Mouse (Mus musculus) olfactory bulb, adult 2 months (tissue): ENCODE measurements around the gene C2cd4a. TPM values are rescaled to one million over a fixed set of nuclear protein-coding genes. Genes with fewer than 3 reads are reported as not detected.

ENCODE experiments used
- H3K27ac ChIP-seq: fragments of 200-500 bp; 2 replicates; pipeline ENCODE4 v1.5.1; 2012; ENCODE audit warnings: low read depth, low read length; ENCODE audit not compliant: insufficient read depth
- H3K4me1 ChIP-seq: fragments of 200-500 bp; 2 replicates; pipeline ENCODE4 v1.6.1; 2012; ENCODE audit warnings: low read length; ENCODE audit not compliant: control insufficient read depth, insufficient read depth
- H3K4me3 ChIP-seq: fragments of 200-500 bp; 2 replicates; pipeline ENCODE4 v1.5.1; 2012; ENCODE audit warnings: mild to moderate bottlenecking, low read depth, low read length, moderate library complexity; ENCODE audit not compliant: insufficient read depth
- CTCF ChIP-seq: fragments of 200-500 bp; IDR thresholded peaks from 2 replicates; pipeline ENCODE4 v1.5.1; 2012; ENCODE audit warnings: low read depth, mild to moderate bottlenecking, low read length, moderate library complexity; ENCODE audit not compliant: insufficient read depth
- POLR2A ChIP-seq: fragments of 200-500 bp; IDR thresholded peaks from 2 replicates; pipeline ENCODE4 v1.6.1; 2012; ENCODE audit warnings: mild to moderate bottlenecking, low read depth, low read length, moderate library complexity; ENCODE audit not compliant: insufficient read depth
- WGBS: fragments of 180-500 bp; shearing (Covaris S2); methylation state at CpG from one replicate; pipeline ENCODE4 v1.1.7; 2018; 5-methylcytosine and 5-hydroxymethylcytosine counted together
- polyA plus RNA-seq: library from polyadenylated mRNA; stranded (reverse); fragments of >200 nt; gene quantifications from 2 replicates; pipeline ENCODE4 v1.2.4, GENCODE M21; 2012; ENCODE audit warnings: low replicate concordance; ENCODE audit not compliant: missing spikeins, insufficient read depth, insufficient read length

Gene C2cd4a
- polyA plus RNA-seq, 1 experiment: not detected

DNA sequence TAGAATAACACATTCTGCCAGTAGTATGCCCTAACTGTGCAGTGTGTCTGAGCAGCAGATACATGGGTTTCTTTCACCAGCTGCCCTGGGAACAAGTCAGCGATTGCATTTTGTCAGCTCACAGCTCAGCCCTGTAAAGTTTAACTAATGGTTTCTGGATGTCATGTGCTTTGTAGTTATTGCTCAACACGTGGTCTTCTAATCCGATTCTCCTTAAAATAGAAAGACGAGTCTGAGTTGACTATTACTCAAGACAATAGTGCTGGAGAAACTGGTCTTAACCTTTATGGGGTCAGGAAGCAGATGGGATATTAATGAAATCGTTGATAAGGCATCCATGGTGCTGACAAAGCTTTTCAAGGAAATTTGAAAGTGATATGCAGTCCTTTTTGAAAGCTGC lies 10.7 kb upstream of the C2cd4a start:
- Histone ChIP-seq H3K4me1 (peaks cover 5% of the 10 kb centered on the region; the same call in 1 of the 2 replicates), H3K4me3 (no peak overlapping the region), H3K27ac (no peak overlapping the region)
- TF ChIP-seq CTCF (no peak), POLR2A (no peak)
- WGBS: 49% methylated on average over 5 of the region's 5 CpGs

- Histone ChIP-seq H3K4me1 (peaks cover 2% of the 10 kb centered on the region; the same call in 1 of the 2 replicates), H3K27ac (peak within 1 kb of the TSS; percentile 86), H3K4me3 (peak within 1 kb of the TSS; percentile 70)
- TF ChIP-seq CTCF (no peak), POLR2A (peak; percentile 72)
- WGBS: under 1% methylated on average over 52 of the region's 53 CpGs
These were observed 8.1 kb upstream of the C2cd4a start, which contains the start of gene Vps13c for GRCm38 (mm10) chr9:67839981-67840859. Gene Vps13c, plus strand, starts transcription at chr9:67840396.

DNA sequence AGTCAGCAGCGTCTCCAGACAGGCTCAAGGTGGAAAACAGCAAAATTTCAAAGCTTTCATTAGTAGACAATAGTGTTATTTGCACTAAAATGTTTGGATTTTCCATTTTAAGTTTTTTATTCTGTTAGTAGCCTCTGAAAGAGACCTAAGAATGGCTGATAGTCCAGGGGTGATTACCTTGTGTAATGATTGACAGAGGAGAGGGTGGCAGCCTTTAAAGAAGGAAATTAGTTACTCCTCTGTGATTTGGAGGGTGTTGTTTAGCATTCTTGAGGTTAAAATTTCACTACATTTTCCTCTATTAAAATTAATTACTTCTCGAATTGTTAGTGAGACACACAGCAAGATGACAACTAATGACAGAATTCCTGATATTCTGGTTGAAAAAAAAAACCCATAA lies 5.2 kb upstream of the C2cd4a start:
- H3K4me3 ChIP-seq: no peak overlapping the region
- no peak for TF ChIP-seq POLR2A
- TF ChIP-seq CTCF: no peak
- 93% methylated on average over 2 of the region's 2 CpGs for WGBS
- H3K27ac ChIP-seq: no peak overlapping the region
- peaks cover 2% of the 10 kb centered on the region for H3K4me1 ChIP-seq

- Histone ChIP-seq H3K4me3 (no peak overlapping the region), H3K27ac (no peak overlapping the region), H3K4me1 (peaks cover 15% of the 10 kb centered on the region)
- no peak for TF ChIP-seq CTCF
- TF ChIP-seq POLR2A: no peak
- WGBS: 90% methylated on average over 5 of the region's 5 CpGs
These were observed 2.4 kb upstream of the C2cd4a start for GRCm38 (mm10) chr9:67834535-67834934.

GRCm38 (mm10) chr9:67831359-67832045 lies 628 bp downstream of the C2cd4a start:
- H3K4me3 ChIP-seq: peak overlapping the region; percentile 48
- 1% methylated on average over 57 of the region's 57 CpGs for WGBS
- TF ChIP-seq CTCF (no peak), POLR2A (no peak)
- no peak overlapping the region for H3K27ac ChIP-seq
- peaks cover 15% of the 10 kb centered on the region for H3K4me1 ChIP-seq

- WGBS: 3% methylated on average over 83 of the region's 84 CpGs
- TF ChIP-seq POLR2A (no peak), CTCF (no peak)
- Histone ChIP-seq H3K4me3 (peak overlapping the region; percentile 48), H3K27ac (no peak overlapping the region), H3K4me1 (peaks cover 15% of the 10 kb centered on the region)
These were observed 1.4 kb downstream of the C2cd4a start for GRCm38 (mm10) chr9:67830411-67831358.

DNA sequence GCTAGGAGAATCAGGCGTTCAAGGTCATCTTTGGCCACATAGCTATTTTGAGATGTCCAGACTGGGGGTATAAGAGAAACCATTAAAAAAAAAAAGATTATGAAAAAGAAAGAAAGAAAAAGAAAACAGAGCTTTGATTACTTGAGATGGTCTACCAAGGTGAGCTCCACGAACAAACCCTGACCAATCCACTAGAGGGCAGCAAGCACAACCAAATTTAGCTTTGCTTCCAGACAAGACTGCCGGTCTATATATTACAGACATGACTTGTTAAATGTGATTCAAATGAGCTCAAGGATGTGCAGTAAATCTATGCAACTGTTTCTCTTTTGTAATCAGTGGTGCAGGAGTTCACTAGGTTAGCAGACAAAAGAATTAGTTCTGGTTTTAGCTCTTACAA lies 3.9 kb downstream of the C2cd4a start:
- Histone ChIP-seq H3K27ac (no peak overlapping the region), H3K4me3 (no peak overlapping the region), H3K4me1 (peaks cover 15% of the 10 kb centered on the region)
- TF ChIP-seq CTCF: no peak
- TF ChIP-seq POLR2A: no peak
- WGBS: 10% methylated on average over 3 of the region's 3 CpGs

DNA sequence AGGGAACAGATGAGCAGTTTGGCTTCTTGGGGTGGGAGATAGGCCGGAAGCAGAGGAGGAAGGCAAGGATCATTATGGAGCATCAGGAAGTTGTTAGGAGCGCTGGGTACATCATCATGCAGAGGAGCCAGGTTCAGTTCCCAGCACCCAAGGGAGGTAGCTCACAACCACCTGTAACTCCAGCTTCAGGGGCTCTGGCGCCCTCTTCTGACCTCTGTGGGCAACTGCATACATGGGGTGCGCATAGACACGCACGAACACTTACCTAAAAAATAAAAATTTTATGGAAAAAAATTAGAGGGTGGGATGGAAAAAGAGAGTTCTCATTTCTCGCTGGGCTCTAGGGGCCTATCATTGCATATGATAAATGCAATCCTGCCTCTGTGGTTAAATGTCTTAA lies 6.6 kb downstream of the C2cd4a start:
- H3K27ac ChIP-seq: no peak overlapping the region
- no peak overlapping the region for H3K4me3 ChIP-seq
- H3K4me1 ChIP-seq: 0 out of 2 replicates have a peak, but pooled peaks cover under 1% of the 10 kb centered on the region
- WGBS: 87% methylated on average over 7 of the region's 7 CpGs
- TF ChIP-seq CTCF (no peak), POLR2A (no peak)

DNA sequence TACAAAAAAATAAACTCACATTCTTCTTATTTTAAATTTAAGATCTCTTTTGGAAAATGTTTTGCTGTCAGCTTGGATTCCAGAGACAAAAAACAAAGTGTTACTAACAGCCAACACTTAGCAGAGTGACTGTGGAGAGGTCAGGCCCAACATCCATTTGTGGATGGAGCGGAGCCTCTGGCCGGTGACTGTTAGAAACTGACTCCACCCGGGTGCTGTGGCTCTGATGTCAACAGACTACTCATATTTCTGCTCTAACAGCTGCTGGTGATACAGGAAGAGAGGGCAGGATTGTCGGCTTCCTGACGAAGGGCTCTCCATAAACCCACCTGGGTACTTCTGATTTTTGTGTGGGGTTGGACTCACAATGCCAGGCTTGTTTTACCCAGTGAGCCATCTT lies 9.0 kb downstream of the C2cd4a start:
- WGBS: 83% methylated on average over 5 of the region's 5 CpGs
- Histone ChIP-seq H3K4me3 (no peak overlapping the region), H3K4me1 (peaks cover 4% of the 10 kb centered on the region; the same call in 1 of the 2 replicates), H3K27ac (no peak overlapping the region)
- TF ChIP-seq POLR2A (no peak), CTCF (no peak)
